Mouse (Mus musculus) liver, embryonic 16.5 days (tissue): ENCODE measurements around the gene Mettl25. TPM values are rescaled to one million over a fixed set of nuclear protein-coding genes. Genes with fewer than 3 reads are reported as not detected.

Experiments
- ATAC-seq: fragments of 200-750 bp; cut with Nextera tagmentation; 2 replicates; pipeline ENCODE4 v1.8.0; 2017; ENCODE audit warnings: low read depth, mild to moderate bottlenecking, moderate number of reproducible peaks, moderate library complexity
- H3K27ac ChIP-seq: fragments of 300-500 bp; sonication (generic); 2 replicates; pipeline ENCODE4 v1.5.1; 2014; ENCODE audit warnings: mild to moderate bottlenecking, low read length
- H3K27me3 ChIP-seq: fragments of 300-500 bp; sonication (generic); 2 replicates; pipeline ENCODE4 v1.6.1; 2014; ENCODE audit warnings: low read depth, low read length, mixed read lengths; ENCODE audit not compliant: control insufficient read depth, insufficient read depth
- H3K36me3 ChIP-seq: fragments of 300-500 bp; sonication (generic); 2 replicates; pipeline ENCODE4 v1.6.1; 2014; ENCODE audit warnings: mild to moderate bottlenecking; ENCODE audit not compliant: control insufficient read depth, insufficient read depth
- H3K4me1 ChIP-seq: fragments of 300-500 bp; sonication (generic); 2 replicates; pipeline ENCODE4 v1.6.1; 2014; ENCODE audit warnings: low read depth, low read length, mixed read lengths; ENCODE audit not compliant: control insufficient read depth
- H3K4me2 ChIP-seq: fragments of 300-500 bp; sonication (generic); 2 replicates; pipeline ENCODE4 v1.6.1; 2014; ENCODE audit warnings: low read depth, low read length, mixed read lengths
- H3K4me3 ChIP-seq: fragments of 300-500 bp; sonication (generic); 2 replicates; pipeline ENCODE4 v1.5.1; 2014; ENCODE audit warnings: low read depth, mild to moderate bottlenecking, low read length
- H3K9ac ChIP-seq: fragments of 300-500 bp; sonication (generic); 2 replicates; pipeline ENCODE4 v1.6.1; 2014; ENCODE audit warnings: low read depth, low read length
- H3K9me3 ChIP-seq: fragments of 300-500 bp; sonication (generic); replicated peaks from 2 replicates; pipeline ENCODE4 v1.6.1; 2016; ENCODE audit warnings: low read length; ENCODE audit not compliant: control insufficient read depth
- WGBS: fragments of 180-500 bp; shearing (Covaris S2); extraction: QIAGEN DNeasy Blood & Tissue Kit; methylation state at CpG from one replicate; pipeline ENCODE4 v1.1.7; 2014; ENCODE audit not compliant: insufficient replicate concordance; 5-methylcytosine and 5-hydroxymethylcytosine counted together
- polyA plus RNA-seq: library from polyadenylated mRNA; unstranded; fragments of >200 nt; fragmentation: Nextera tagmentation; extraction: Ambion mirVana; gene quantifications from 2 replicates; pipeline ENCODE4 v1.2.1, GENCODE M21; 2015

Gene Mettl25
- polyA plus RNA-seq, 1 experiment from 2014 or later, result 3.5 TPM

DNA sequence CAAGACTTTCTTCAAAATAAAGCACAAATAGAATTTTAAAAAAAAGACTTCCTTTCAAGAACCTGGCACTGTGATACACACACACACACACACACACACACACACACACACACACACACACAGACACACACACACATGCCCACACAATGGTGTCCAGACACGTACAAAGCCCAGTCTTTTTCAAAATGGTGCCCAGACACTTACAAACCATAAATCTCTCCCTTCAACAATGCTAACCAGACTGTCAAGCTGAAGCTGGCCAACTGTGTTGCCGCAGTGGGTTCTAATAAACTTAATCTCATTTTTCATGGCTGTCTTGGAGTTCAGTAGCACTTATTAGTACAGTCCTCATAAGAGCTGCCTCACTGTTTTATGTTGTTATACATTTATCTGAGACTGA, 80.7 kb downstream of the Mettl25 start:
- H3K27me3 ChIP-seq, result no peaks in the 10 kb centered on the region
- no peaks in the 10 kb centered on the region for H3K4me1 ChIP-seq
- H3K36me3 ChIP-seq, result no peaks in the 10 kb centered on the region
- H3K9ac ChIP-seq, result no peak overlapping the region
- no peak overlapping the region for H3K4me3 ChIP-seq
- ATAC-seq, result no peak
- no peak overlapping the region for H3K4me2 ChIP-seq
- no peaks in the 10 kb centered on the region for H3K9me3 ChIP-seq
- 45% methylated on average over 2 of the region's 2 CpGs for WGBS
- H3K27ac ChIP-seq, result no peak overlapping the region

GRCm38 (mm10) chr10:105760046-105760445, 81.1 kb downstream of the Mettl25 start:
- no peaks in the 10 kb centered on the region for H3K27me3 ChIP-seq
- no peak for ATAC-seq
- H3K9ac ChIP-seq, result no peak overlapping the region
- WGBS, result 26% methylated on average over 7 of the region's 7 CpGs
- H3K9me3 ChIP-seq, result no peaks in the 10 kb centered on the region
- H3K36me3 ChIP-seq, result no peaks in the 10 kb centered on the region
- H3K4me1 ChIP-seq, result no peaks in the 10 kb centered on the region
- H3K27ac ChIP-seq, result no peak overlapping the region
- H3K4me3 ChIP-seq, result no peak overlapping the region
- no peak overlapping the region for H3K4me2 ChIP-seq

- no peak overlapping the region for H3K4me3 ChIP-seq
- no peak overlapping the region for H3K4me2 ChIP-seq
- H3K4me1 ChIP-seq, result no peaks in the 10 kb centered on the region
- no peaks in the 10 kb centered on the region for H3K9me3 ChIP-seq
- no peak overlapping the region for H3K27ac ChIP-seq
- H3K27me3 ChIP-seq, result no peaks in the 10 kb centered on the region
- no peaks in the 10 kb centered on the region for H3K36me3 ChIP-seq
- no peak for ATAC-seq
- WGBS, result 59% methylated on average over 5 of the region's 5 CpGs
- H3K9ac ChIP-seq, result no peak overlapping the region
Measured at GRCm38 (mm10) chr10:105753831-105754605, 87.2 kb downstream of the Mettl25 start.

- no peak for ATAC-seq
- no peak overlapping the region for H3K4me3 ChIP-seq
- no peaks in the 10 kb centered on the region for H3K36me3 ChIP-seq
- WGBS, result 61% methylated on average over 1 of the region's 1 CpGs
- no peaks in the 10 kb centered on the region for H3K9me3 ChIP-seq
- no peaks in the 10 kb centered on the region for H3K27me3 ChIP-seq
- no peak overlapping the region for H3K4me2 ChIP-seq
- no peak overlapping the region for H3K9ac ChIP-seq
- H3K4me1 ChIP-seq, result no peaks in the 10 kb centered on the region
- H3K27ac ChIP-seq, result no peak overlapping the region
Measured at GRCm38 (mm10) chr10:105746019-105746418, 95.2 kb downstream of the Mettl25 start.

DNA sequence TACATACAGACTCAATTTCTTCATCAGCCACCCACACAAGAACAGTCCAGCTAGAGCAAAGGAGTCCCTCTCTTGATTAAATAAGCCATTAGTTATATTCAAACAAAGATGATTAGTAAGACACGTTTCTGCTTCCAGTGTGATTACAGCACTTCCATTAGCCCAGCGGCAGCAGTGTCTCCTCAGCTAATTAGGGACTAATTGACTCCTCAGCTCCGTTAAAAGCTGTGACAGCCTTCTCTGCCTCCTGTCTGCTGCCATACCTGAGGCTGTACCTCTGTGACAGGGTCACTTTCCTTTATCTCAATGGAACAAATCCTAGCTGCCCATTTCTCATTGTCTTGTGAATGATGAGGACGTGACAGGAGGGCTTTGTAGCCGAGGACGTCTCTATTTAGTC, 99.4 kb downstream of the Mettl25 start:
- H3K27me3 ChIP-seq, result no peaks in the 10 kb centered on the region
- H3K9ac ChIP-seq, result no peak overlapping the region
- H3K9me3 ChIP-seq, result no peaks in the 10 kb centered on the region
- H3K4me1 ChIP-seq, result no peaks in the 10 kb centered on the region
- ATAC-seq, result no peak
- no peak overlapping the region for H3K4me2 ChIP-seq
- H3K27ac ChIP-seq, result no peak overlapping the region
- no peak overlapping the region for H3K4me3 ChIP-seq
- no peaks in the 10 kb centered on the region for H3K36me3 ChIP-seq
- WGBS, result 61% methylated on average over 6 of the region's 6 CpGs

DNA sequence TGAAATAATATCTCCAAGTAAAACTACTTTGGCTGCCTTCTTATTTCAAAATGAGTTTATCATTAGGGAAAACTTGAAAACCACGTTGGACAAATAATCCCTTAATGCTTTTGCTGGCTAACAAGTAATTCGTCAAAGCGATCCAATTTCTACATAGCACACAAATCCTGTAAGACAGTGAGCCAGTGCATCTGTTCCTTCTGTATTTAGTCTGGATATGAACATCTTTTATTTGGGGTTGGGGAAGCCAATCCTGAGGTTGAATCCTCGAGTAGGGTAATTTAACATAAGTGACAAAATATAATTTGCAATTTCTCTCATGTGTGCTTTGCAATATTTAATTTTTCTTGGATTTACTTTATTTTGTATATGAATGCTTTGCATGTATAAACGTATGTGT, 102.2 kb downstream of the Mettl25 start:
- no peaks in the 10 kb centered on the region for H3K4me1 ChIP-seq
- no peak overlapping the region for H3K4me3 ChIP-seq
- H3K36me3 ChIP-seq, result no peaks in the 10 kb centered on the region
- H3K27ac ChIP-seq, result no peak overlapping the region
- H3K9me3 ChIP-seq, result no peaks in the 10 kb centered on the region
- no peak overlapping the region for H3K4me2 ChIP-seq
- H3K9ac ChIP-seq, result no peak overlapping the region
- whole genome bisulfite sequencing, result 59% methylated on average over 5 of the region's 5 CpGs
- ATAC-seq, result no peak
- no peaks in the 10 kb centered on the region for H3K27me3 ChIP-seq

- H3K27me3 ChIP-seq, result no peaks in the 10 kb centered on the region
- no peak overlapping the region for H3K9ac ChIP-seq
- H3K4me2 ChIP-seq, result no peak overlapping the region
- no peaks in the 10 kb centered on the region for H3K4me1 ChIP-seq
- H3K9me3 ChIP-seq, result no peaks in the 10 kb centered on the region
- H3K4me3 ChIP-seq, result no peak overlapping the region
- no peaks in the 10 kb centered on the region for H3K36me3 ChIP-seq
- no peak for ATAC-seq
- WGBS, result 57% methylated on average over 2 of the region's 2 CpGs
- no peak overlapping the region for H3K27ac ChIP-seq
Measured at GRCm38 (mm10) chr10:105727798-105728197, 113.4 kb downstream of the Mettl25 start.

DNA sequence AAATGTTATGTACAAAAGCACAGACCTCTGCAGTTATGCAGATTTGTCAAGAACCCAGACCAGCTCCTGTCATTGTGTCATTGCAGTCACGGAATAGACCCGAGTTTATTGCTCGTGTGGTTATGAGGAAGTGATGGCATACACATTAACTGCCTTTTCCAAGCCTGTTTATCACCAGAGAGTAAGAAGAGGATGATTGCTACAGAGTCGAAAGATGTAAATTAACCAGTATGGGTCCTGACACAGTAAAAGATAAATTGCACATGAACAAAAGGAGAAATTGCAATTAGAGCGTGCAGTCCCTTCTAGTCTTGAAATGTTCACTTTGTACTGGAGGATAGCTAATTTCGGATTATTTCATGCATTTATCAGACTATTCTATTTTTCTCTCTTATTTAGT, 113.8 kb downstream of the Mettl25 start:
- Histone ChIP-seq H3K4me1 (no peaks in the 10 kb centered on the region), H3K4me3 (no peak overlapping the region), H3K36me3 (no peaks in the 10 kb centered on the region), H3K27ac (no peak overlapping the region), H3K9me3 (no peaks in the 10 kb centered on the region), H3K27me3 (no peaks in the 10 kb centered on the region), H3K4me2 (no peak overlapping the region), H3K9ac (no peak overlapping the region)
- WGBS, result 46% methylated on average over 6 of the region's 6 CpGs
- ATAC-seq, result no peak

GRCm38 (mm10) chr10:105714844-105715243, 126.3 kb downstream of the Mettl25 start:
- Histone ChIP-seq H3K27me3 (no peaks in the 10 kb centered on the region), H3K36me3 (no peaks in the 10 kb centered on the region), H3K4me2 (no peak overlapping the region), H3K4me1 (no peaks in the 10 kb centered on the region), H3K4me3 (no peak overlapping the region), H3K9me3 (no peaks in the 10 kb centered on the region), H3K27ac (no peak overlapping the region), H3K9ac (no peak overlapping the region)
- ATAC-seq, result no peak
- 6% methylated on average over 6 of the region's 6 CpGs for WGBS
